Mouse (Mus musculus) lung, postnatal 0 days (tissue): ENCODE results near the gene Cldn3.
A peak's percentile ranks its signal among the peaks of the same experiment; 100 is the strongest.

Experiments
- CTCF ChIP-seq: IDR thresholded peaks from 2 replicates; pipeline ENCODE4 v1.5.1; 2016; ENCODE audit warnings: antibody characterized with exemption, mild to moderate bottlenecking
- EP300 ChIP-seq: IDR thresholded peaks from 2 replicates; pipeline ENCODE4 v1.6.1; 2016; ENCODE audit warnings: antibody characterized with exemption, mild to moderate bottlenecking, control low read depth

DNA sequence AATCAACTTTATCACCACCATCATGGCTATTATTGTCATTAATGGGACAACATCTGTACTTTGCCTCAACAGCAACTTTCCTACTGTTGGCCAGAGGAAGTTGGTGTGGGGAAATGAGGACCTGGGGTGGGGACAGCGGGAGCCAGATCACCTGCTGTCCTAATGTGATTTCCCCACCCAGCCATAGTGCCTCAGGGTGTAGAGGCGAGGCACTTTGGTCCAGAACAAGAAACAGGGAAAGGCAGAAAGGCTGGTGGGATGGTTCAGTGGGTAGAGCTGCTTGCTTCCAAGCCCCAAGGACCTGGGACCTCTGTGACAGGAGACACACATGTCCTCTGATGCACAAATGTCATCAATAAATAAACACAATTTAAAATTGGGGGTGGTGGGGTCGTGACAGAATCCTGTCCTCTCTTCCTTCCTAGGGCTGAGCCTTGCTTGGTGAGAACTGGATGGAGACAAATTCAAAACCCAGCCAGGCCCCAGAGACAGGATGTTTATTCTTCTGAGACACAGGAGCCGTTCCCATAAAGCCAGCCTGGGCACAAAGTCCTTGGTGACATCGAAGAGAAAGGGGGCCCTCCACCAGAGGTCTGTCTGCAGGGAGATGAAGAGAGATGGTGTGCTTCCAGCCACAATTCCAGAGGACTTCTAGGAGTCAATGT, 38.5 kb upstream of the Cldn3 start:
- no peak for TF ChIP-seq CTCF
- TF ChIP-seq EP300: 0 out of 2 replicates have a peak, but pooled peaks have one; percentile 28
